Mouse (Mus musculus): ENCODE measurements around the gene Cacna1b.

DNA sequence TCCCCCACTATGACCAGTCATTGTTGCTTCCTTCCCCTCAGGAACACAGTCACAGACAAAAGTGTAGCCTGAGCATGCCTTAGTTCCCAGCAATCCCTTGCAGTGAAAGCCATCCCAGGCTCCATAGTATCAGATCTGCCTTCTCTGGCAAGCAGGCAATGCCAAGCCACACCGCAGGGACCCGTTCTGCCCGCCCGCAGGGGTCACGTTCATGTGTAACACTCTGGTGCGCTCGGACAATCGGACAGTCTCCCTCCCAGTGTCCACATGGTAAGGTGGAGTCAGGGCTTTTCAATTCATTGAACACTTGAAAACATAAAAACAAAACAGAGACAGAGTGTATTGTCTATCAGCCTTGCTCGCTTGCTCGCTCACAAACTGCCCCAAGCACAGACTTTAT is 44.7 kb upstream of the Cacna1b start:
- no peak for TF ChIP-seq POLR2A (IDR thresholded peaks at IDR 0.05; ENCODE audit: extremely low read depth, insufficient read depth, low read length)
- no peak for TF ChIP-seq CTCF (IDR thresholded peaks at IDR 0.05; ENCODE audit: low read depth, low read length)

Measured in liver, adult 2 months (tissue).